Mouse (Mus musculus): ENCODE measurements at regions not wholly inside any gene's neighbourhood (a gene's known extent, or its start where the extent isn't known, plus 50 kb on each side); places are given as distances from the start of the nearest gene placed in this dataset.
A peak's percentile ranks its signal among the peaks of the same experiment; 100 is the strongest.

GRCm38 (mm10) chr13:44663062-44663461, 66.2 kb upstream of the Jarid2 start:
- peaks cover 21% of the 10 kb centered on the region; the same call in 1 of the 2 replicates for H3K4me1 ChIP-seq (ENCODE audit: control insufficient read depth, insufficient read depth, insufficient read length, low read length)
- TF ChIP-seq CTCF (IDR thresholded peaks at IDR 0.05; ENCODE audit: extremely low read depth, insufficient read length, insufficient replicate concordance, low read depth, low read length) (no peak), POLR2A (IDR thresholded peaks at IDR 0.05; ENCODE audit: low read depth, low read length) (no peak)
- H3K4me3 ChIP-seq (ENCODE audit: low read depth, low read length), result no peak overlapping the region
- no peaks in the 10 kb centered on the region for H3K36me3 ChIP-seq (ENCODE audit: control insufficient read depth, insufficient read depth, low read length)
- H3K27me3 ChIP-seq (ENCODE audit: control insufficient read depth, insufficient read depth, low read length), result no peaks in the 10 kb centered on the region
- WGBS, result 24% methylated on average over 11 of the region's 11 CpGs
- H3K27ac ChIP-seq (ENCODE audit: insufficient read depth, low read depth, low read length), result 0 out of 2 replicates have a peak overlapping the region, but pooled peaks have one; percentile 32

GRCm38 (mm10) chr13:44663730-44664129, 65.5 kb upstream of the Jarid2 start:
- Histone ChIP-seq H3K36me3 (ENCODE audit: control insufficient read depth, insufficient read depth, low read length) (no peaks in the 10 kb centered on the region), H3K27ac (ENCODE audit: insufficient read depth, low read depth, low read length) (no peak overlapping the region), H3K4me3 (ENCODE audit: low read depth, low read length) (no peak overlapping the region), H3K27me3 (ENCODE audit: control insufficient read depth, insufficient read depth, low read length) (no peaks in the 10 kb centered on the region), H3K4me1 (ENCODE audit: control insufficient read depth, insufficient read depth, insufficient read length, low read length) (peaks cover 19% of the 10 kb centered on the region; the same call in 1 of the 2 replicates)
- TF ChIP-seq POLR2A (IDR thresholded peaks at IDR 0.05; ENCODE audit: low read depth, low read length) (no peak), CTCF (IDR thresholded peaks at IDR 0.05; ENCODE audit: extremely low read depth, insufficient read length, insufficient replicate concordance, low read depth, low read length) (no peak)
- WGBS, result 68% methylated on average over 7 of the region's 7 CpGs

- 96% methylated on average over 6 of the region's 6 CpGs for WGBS
- TF ChIP-seq CTCF (IDR thresholded peaks at IDR 0.05; ENCODE audit: extremely low read depth, insufficient read length, insufficient replicate concordance, low read depth, low read length) (no peak), POLR2A (IDR thresholded peaks at IDR 0.05; ENCODE audit: low read depth, low read length) (no peak)
- no peak overlapping the region for H3K4me3 ChIP-seq (ENCODE audit: low read depth, low read length)
- H3K4me1 ChIP-seq (ENCODE audit: control insufficient read depth, insufficient read depth, insufficient read length, low read length), result peaks cover 5% of the 10 kb centered on the region; the same call in 1 of the 2 replicates
- H3K36me3 ChIP-seq (ENCODE audit: control insufficient read depth, insufficient read depth, low read length), result no peaks in the 10 kb centered on the region
- no peaks in the 10 kb centered on the region for H3K27me3 ChIP-seq (ENCODE audit: control insufficient read depth, insufficient read depth, low read length)
- H3K27ac ChIP-seq (ENCODE audit: insufficient read depth, low read depth, low read length), result no peak overlapping the region
Observed at GRCm38 (mm10) chr13:44669761-44670160, 59.5 kb upstream of the Jarid2 start.

- peak overlapping the region; percentile 53 for H3K4me3 ChIP-seq (ENCODE audit: low read depth, low read length)
- WGBS, result 8% methylated on average over 20 of the region's 20 CpGs
- TF ChIP-seq CTCF (IDR thresholded peaks at IDR 0.05; ENCODE audit: extremely low read depth, insufficient read length, insufficient replicate concordance, low read depth, low read length), result peak; percentile 5; the same call in 1 of the 2 replicates
- peak; percentile 11 for TF ChIP-seq POLR2A (IDR thresholded peaks at IDR 0.05; ENCODE audit: low read depth, low read length)
Observed at GRCm38 (mm10) chr13:44673337-44673966, 55.8 kb upstream of the Jarid2 start.

GRCm38 (mm10) chr13:44673967-44674357, 55.3 kb upstream of the Jarid2 start:
- Histone ChIP-seq H3K4me3 (ENCODE audit: low read depth, low read length) (peak overlapping the region; percentile 53), H3K4me1 (ENCODE audit: control insufficient read depth, insufficient read depth, insufficient read length, low read length) (peaks cover 5% of the 10 kb centered on the region; the same call in 1 of the 2 replicates), H3K27me3 (ENCODE audit: control insufficient read depth, insufficient read depth, low read length) (no peaks in the 10 kb centered on the region), H3K36me3 (ENCODE audit: control insufficient read depth, insufficient read depth, low read length) (no peaks in the 10 kb centered on the region), H3K27ac (ENCODE audit: insufficient read depth, low read depth, low read length) (peak overlapping the region; percentile 7; the same call in 1 of the 2 replicates)
- TF ChIP-seq CTCF (IDR thresholded peaks at IDR 0.05; ENCODE audit: extremely low read depth, insufficient read length, insufficient replicate concordance, low read depth, low read length), result no peak
- no peak for TF ChIP-seq POLR2A (IDR thresholded peaks at IDR 0.05; ENCODE audit: low read depth, low read length)
- 12% methylated on average over 12 of the region's 12 CpGs for WGBS

More at GRCm38 (mm10) chr13:44673337-44673966, 55.8 kb upstream of the Jarid2 start:
- H3K27ac ChIP-seq (ENCODE audit: insufficient read depth, low read depth, low read length), result peak overlapping the region; percentile 7; the same call in 1 of the 2 replicates
- H3K4me1 ChIP-seq (ENCODE audit: control insufficient read depth, insufficient read depth, insufficient read length, low read length), result peaks cover 5% of the 10 kb centered on the region; the same call in 1 of the 2 replicates
- no peaks in the 10 kb centered on the region for H3K36me3 ChIP-seq (ENCODE audit: control insufficient read depth, insufficient read depth, low read length)
- H3K27me3 ChIP-seq (ENCODE audit: control insufficient read depth, insufficient read depth, low read length), result no peaks in the 10 kb centered on the region

- 73% methylated on average over 8 of the region's 8 CpGs for WGBS
- Histone ChIP-seq H3K4me1 (ENCODE audit: control insufficient read depth, insufficient read depth, insufficient read length, low read length) (peaks cover 5% of the 10 kb centered on the region; the same call in 1 of the 2 replicates), H3K27me3 (ENCODE audit: control insufficient read depth, insufficient read depth, low read length) (no peaks in the 10 kb centered on the region), H3K4me3 (ENCODE audit: low read depth, low read length) (no peak overlapping the region), H3K27ac (ENCODE audit: insufficient read depth, low read depth, low read length) (no peak overlapping the region), H3K36me3 (ENCODE audit: control insufficient read depth, insufficient read depth, low read length) (no peaks in the 10 kb centered on the region)
- TF ChIP-seq CTCF (IDR thresholded peaks at IDR 0.05; ENCODE audit: extremely low read depth, insufficient read length, insufficient replicate concordance, low read depth, low read length) (no peak), POLR2A (IDR thresholded peaks at IDR 0.05; ENCODE audit: low read depth, low read length) (no peak)
Observed at GRCm38 (mm10) chr13:44674926-44675650, 54.2 kb upstream of the Jarid2 start.

GRCm38 (mm10) chr13:44676041-44676440, 53.2 kb upstream of the Jarid2 start:
- 89% methylated on average over 6 of the region's 6 CpGs for WGBS
- TF ChIP-seq POLR2A (IDR thresholded peaks at IDR 0.05; ENCODE audit: low read depth, low read length) (no peak), CTCF (IDR thresholded peaks at IDR 0.05; ENCODE audit: extremely low read depth, insufficient read length, insufficient replicate concordance, low read depth, low read length) (no peak)
- H3K4me3 ChIP-seq (ENCODE audit: low read depth, low read length), result no peak overlapping the region
- H3K36me3 ChIP-seq (ENCODE audit: control insufficient read depth, insufficient read depth, low read length), result no peaks in the 10 kb centered on the region
- no peak overlapping the region for H3K27ac ChIP-seq (ENCODE audit: insufficient read depth, low read depth, low read length)
- H3K4me1 ChIP-seq (ENCODE audit: control insufficient read depth, insufficient read depth, insufficient read length, low read length), result peaks cover 5% of the 10 kb centered on the region; the same call in 1 of the 2 replicates
- no peaks in the 10 kb centered on the region for H3K27me3 ChIP-seq (ENCODE audit: control insufficient read depth, insufficient read depth, low read length)

All from small intestine, adult 2 months (tissue).